Mouse (Mus musculus): ENCODE data around the gene Cdon. TPM values are rescaled to one million over a fixed set of nuclear protein-coding genes. Genes with fewer than 3 reads are reported as not detected.

The Cdon gene
- total and polyA plus RNA-seq, 3 experiments, result 1.0 to 1.5 TPM; not detected in 1

- no peak for TF ChIP-seq E2F4 (IDR thresholded peaks at IDR 0.05; ENCODE audit: borderline replicate concordance, low read depth, low read length)
- no peak for TF ChIP-seq ZMIZ1 (IDR thresholded peaks at IDR 0.05; ENCODE audit: low read depth, low read length)
- no peak for TF ChIP-seq ZNF384 (IDR thresholded peaks at IDR 0.05; ENCODE audit: low read depth, low read length)
- TF ChIP-seq MAFK (IDR thresholded peaks at IDR 0.05; ENCODE audit: borderline replicate concordance, low read depth, low read length), result no peak
- TF ChIP-seq NRF1 (IDR thresholded peaks at IDR 0.05; ENCODE audit: insufficient read depth, low read depth, low read length, poor library complexity, severe bottlenecking), result no peak
- TF ChIP-seq KAT2A (conservative IDR thresholded peaks at IDR 0.05; ENCODE audit: low read depth, low read length), result no peak
- TF ChIP-seq HCFC1 (IDR thresholded peaks at IDR 0.05; ENCODE audit: low read depth, low read length), result no peak
- TF ChIP-seq NELFE (IDR thresholded peaks at IDR 0.05; ENCODE audit: low read depth, low read length), result no peak
- no peak for TF ChIP-seq JUND (IDR thresholded peaks at IDR 0.05; ENCODE audit: low read depth, low read length)
- TF ChIP-seq MXI1 (IDR thresholded peaks at IDR 0.05; ENCODE audit: low read depth, low read length), result no peak
- TF ChIP-seq MAZ (IDR thresholded peaks at IDR 0.05; ENCODE audit: low read depth, low read length), result no peak
- no peak for TF ChIP-seq CHD2 (IDR thresholded peaks at IDR 0.05; ENCODE audit: low read length)
- H3K27me3 ChIP-seq (ENCODE audit: control insufficient read depth in 1 of 2, insufficient read depth in 2 of 2, low read length in 2 of 2), result peaks cover 0 to 1% of the 10 kb centered on the region in 2 experiments; a peak in 1 of 4 replicates
- no peak for DNase-seq (ENCODE audit: low read depth, low spot score)
- H3K36me3 ChIP-seq (ENCODE audit: control insufficient read depth in 1 of 2, insufficient read depth in 2 of 2, low read length in 2 of 2), result no peaks in the 10 kb centered on the region
- no peak overlapping the region for H3K4me3 ChIP-seq (ENCODE audit: control insufficient read depth in 1 of 2, insufficient read depth in 1 of 2, low read depth in 2 of 2, low read length in 2 of 2)
- no peaks in the 10 kb centered on the region for H3K79me2 ChIP-seq (ENCODE audit: control insufficient read depth, insufficient read depth, low read length, poor library complexity)
- H3K27ac ChIP-seq (ENCODE audit: control insufficient read depth, low read depth, low read length), result no peak overlapping the region
- no peak overlapping the region for H3K9ac ChIP-seq (ENCODE audit: control insufficient read depth, low read depth, low read length, poor library complexity, severe bottlenecking)
- no peaks in the 10 kb centered on the region for H3K4me1 ChIP-seq (ENCODE audit: control insufficient read depth in 1 of 2, insufficient read depth in 2 of 2, low read length in 2 of 2)
- no peaks in the 10 kb centered on the region for H3K9me3 ChIP-seq (replicated peaks; ENCODE audit: insufficient read depth, low read length)
Observed at GRCm38 (mm10) chr9:35508234-35508633, 87.3 kb downstream of the Cdon start.

DNA sequence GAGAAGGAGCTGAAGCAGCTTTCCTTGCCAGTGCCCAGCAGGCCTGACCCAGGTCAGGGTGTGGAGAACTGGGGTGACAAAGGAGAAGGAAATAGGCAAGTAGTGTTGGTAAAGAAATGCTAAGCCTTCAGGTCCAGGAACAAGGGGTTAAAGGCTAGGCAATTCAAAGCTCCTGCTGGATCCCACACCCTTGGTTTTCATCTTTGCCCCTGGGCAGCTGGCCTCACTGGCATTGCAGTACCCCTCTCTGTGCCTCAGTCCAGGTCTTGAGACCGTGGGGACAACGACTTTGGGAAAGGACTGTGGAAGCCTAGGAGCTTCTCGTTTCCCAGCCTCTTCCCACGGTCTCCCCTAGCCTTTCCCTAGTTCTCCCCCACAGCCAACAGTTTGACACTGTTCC lies 93.0 kb downstream of the Cdon start:
- Histone ChIP-seq H3K27me3 (ENCODE audit: control insufficient read depth in 1 of 2, insufficient read depth in 2 of 2, low read length in 2 of 2) (peaks cover 0 to 5% of the 10 kb centered on the region in 2 experiments; a peak in 2 of 4 replicates), H3K9ac (ENCODE audit: control insufficient read depth, low read depth, low read length, poor library complexity, severe bottlenecking) (no peak overlapping the region), H3K4me3 (ENCODE audit: control insufficient read depth in 1 of 2, insufficient read depth in 1 of 2, low read depth in 2 of 2, low read length in 2 of 2) (no peak overlapping the region), H3K27ac (ENCODE audit: control insufficient read depth, low read depth, low read length) (no peak overlapping the region), H3K36me3 (ENCODE audit: control insufficient read depth in 1 of 2, insufficient read depth in 2 of 2, low read length in 2 of 2) (no peaks in the 10 kb centered on the region), H3K9me3 (replicated peaks; ENCODE audit: insufficient read depth, low read length) (no peaks in the 10 kb centered on the region), H3K4me1 (ENCODE audit: control insufficient read depth in 1 of 2, insufficient read depth in 2 of 2, low read length in 2 of 2) (no peaks in the 10 kb centered on the region), H3K79me2 (ENCODE audit: control insufficient read depth, insufficient read depth, low read length, poor library complexity) (no peaks in the 10 kb centered on the region)
- TF ChIP-seq GABPA (IDR thresholded peaks at IDR 0.05; ENCODE audit: low read depth, low read length), result no peak
- TF ChIP-seq TBP (IDR thresholded peaks at IDR 0.05; ENCODE audit: low read depth, low read length), result no peak
- no peak for TF ChIP-seq JUND (IDR thresholded peaks at IDR 0.05; ENCODE audit: low read depth, low read length)
- TF ChIP-seq GATA1 (IDR thresholded peaks at IDR 0.05; ENCODE audit: low read depth, low read length), result no peak
- no peak for TF ChIP-seq RAD21 (IDR thresholded peaks at IDR 0.05; ENCODE audit: low read depth, low read length)
- no peak for TF ChIP-seq MYB (IDR thresholded peaks at IDR 0.05; ENCODE audit: low read depth, low read length)
- no peak for TF ChIP-seq ZNF384 (IDR thresholded peaks at IDR 0.05; ENCODE audit: low read depth, low read length)
- no peak for TF ChIP-seq MAZ (IDR thresholded peaks at IDR 0.05; ENCODE audit: low read depth, low read length)
- no peak for DNase-seq (ENCODE audit: low read depth, low spot score)
